Mouse (Mus musculus): Measurements from ENCODE around the gene Pdia6.

Gene Pdia6

DNA sequence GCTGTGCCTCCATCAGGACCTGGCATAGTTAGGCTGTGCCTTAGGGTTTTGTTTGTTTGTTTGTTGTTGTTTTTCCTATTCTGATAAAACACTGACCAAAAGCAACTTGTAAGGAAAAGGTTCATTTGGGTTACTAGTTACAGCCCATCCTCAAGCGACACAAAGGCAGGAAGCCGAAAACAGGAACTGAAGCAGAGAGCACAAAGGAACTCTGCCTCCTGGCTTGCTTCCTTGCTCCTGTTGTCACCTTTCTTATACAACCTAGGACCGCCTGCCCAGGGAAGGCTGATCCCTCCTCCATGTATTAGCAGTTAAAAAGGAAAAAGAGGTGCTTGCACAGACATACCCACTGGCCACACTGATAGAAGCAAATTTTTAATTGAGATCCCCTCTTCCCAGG is 2.5 kb upstream of the Pdia6 start:
- no peak for DNase-seq (ENCODE audit: low spot score in 2 of 2)

- DNase-seq (ENCODE audit: low spot score in 2 of 2): no peak
Observed at GRCm38 (mm10) chr12:17264826-17265225, 1.5 kb upstream of the Pdia6 start.

DNA sequence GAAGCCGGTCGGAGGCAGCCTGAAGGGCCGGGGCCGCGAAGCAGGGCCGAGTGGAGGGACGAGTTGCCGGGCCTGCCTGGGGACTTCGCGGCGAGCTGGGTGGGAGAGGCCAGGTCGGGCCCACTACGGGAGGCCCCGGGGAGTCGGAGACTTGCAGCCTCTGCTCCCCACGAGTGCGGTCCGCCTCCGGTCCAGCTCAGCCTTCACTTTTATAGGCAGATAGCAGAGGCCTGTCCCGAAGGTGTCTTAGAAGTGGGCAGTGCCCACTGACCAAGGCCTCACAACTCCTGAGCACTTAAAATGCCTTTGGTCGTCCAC is 287 bp downstream of the Pdia6 start:
- no peak for DNase-seq (ENCODE audit: low spot score in 2 of 2)

DNA sequence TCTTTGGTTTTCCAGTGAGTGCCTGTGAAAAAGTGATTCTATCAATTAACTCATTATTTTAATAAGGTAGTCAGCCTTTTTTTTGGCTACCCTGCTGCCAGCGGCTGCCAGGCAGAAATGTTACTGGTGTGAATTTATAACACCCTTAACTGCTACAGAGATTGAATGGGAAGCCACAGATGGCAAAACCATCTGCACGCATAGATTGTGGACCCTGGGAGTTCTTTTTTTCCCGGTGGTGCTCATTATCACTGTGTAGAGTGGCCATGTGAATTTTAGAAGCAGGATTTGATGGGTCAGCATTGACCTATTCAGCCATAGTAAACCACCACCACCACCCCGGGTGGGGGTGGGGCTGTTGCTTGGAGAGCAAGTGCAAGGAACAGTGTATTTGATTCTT is 971 bp downstream of the Pdia6 start:
- DNase-seq (ENCODE audit: low spot score in 2 of 2): no peak

DNA sequence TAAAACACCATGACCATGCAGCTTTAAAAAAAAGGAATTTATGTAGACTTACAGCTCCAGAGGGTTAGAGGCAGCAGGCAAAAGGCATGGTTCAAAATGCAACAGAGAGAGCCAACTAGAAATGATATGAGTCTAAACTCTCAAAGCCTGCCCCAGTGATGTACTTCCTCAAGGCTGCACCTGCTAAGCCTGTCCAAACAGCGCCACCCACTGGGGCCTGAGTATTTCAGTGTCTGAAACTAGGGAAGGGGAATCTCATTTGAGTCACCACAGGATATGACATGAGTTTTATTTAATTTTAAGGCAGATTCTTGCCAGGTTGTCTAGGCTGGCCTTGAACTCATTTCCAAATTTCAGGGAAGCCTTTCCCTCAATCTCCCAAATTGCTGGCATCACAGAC is 4.9 kb downstream of the Pdia6 start:
- no peak for DNase-seq (ENCODE audit: low spot score in 2 of 2)

DNA sequence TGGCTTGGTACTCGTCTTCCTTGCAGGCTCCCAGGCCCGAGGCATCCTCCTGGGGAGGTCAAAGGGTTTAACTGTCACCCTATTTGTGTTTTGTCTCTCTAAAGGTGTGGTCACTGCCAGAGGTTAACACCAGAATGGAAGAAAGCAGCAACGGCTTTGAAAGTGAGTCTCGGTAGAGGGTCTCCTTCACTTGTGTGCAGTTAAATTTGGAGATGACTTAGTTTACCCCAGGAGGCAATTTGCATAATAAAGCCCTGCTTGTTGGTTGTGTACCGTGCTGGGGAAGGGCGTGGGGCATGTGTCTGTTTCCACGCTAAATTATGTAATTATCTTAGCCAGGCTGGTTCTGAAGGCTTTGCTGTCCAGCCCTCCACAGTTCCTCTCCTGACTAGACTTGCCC is 7.5 kb downstream of the Pdia6 start:
- DNase-seq (ENCODE audit: low spot score in 2 of 2): no peak

GRCm38 (mm10) chr12:17288496-17288895 is 22.2 kb downstream of the Pdia6 start:
- no peak for DNase-seq (ENCODE audit: low spot score in 2 of 2)

DNA sequence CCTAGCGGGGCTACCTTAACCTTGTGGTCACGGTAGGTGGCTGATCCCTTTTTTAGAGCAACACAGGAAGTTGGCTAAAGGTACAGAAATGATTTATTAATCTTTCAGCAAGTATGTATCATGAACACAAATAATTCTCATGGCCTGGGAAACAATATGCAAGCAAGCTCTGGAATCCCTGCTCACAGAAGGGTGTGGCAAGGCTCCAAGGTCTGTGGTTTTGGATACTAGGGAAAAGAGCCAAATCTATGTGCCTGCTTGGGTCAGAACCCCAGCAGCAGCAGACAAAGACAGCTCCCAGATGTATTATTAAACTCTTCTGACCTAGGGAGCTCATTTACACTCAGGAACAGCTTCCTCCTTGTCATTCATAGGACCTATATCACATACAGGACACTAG is 22.7 kb downstream of the Pdia6 start:
- DNase-seq (ENCODE audit: low spot score in 2 of 2): no peak

DNA sequence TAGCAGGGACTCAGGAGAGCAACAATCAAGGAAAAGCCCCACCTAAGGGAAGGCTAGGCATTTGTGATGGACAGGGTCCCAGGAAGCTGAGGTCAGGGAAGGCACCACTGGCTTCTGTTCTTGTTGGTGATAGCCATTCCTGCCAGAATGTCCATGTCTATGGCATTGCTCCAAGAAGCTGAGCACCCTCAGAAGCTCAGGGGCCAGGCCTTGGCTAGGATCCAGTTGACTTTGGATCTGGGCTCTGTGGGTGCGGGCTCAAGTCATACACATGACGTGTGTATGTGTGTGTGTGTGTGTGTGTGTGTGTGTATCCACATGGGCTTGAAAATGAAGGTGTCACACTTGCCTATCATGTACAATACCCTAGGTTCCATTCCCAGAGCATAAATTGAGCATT is 23.6 kb downstream of the Pdia6 start:
- DNase-seq (ENCODE audit: low spot score in 2 of 2): no peak

DNA sequence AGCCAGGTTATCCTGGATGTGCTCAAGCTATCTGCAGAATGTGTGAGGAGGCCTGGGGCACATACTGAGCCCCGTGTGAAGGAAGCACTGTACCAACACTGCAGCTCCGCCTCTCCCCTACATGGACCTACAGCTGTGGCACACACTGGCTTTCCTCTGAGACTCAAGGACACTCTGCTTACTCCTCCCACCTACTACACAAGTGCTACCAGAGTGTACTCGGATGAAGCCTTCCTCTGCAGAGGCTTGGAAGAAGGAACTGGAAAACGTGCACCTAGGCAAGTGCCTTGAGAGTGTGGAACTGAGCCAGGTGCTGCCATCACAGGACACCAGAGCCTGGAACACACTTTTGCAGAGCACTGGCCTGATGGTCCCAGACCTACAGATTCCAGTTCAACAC is 24.2 kb downstream of the Pdia6 start:
- DNase-seq (ENCODE audit: low spot score in 2 of 2): no peak

- no peak for DNase-seq (ENCODE audit: low spot score in 2 of 2)
Observed at GRCm38 (mm10) chr12:17296899-17297298, 30.6 kb downstream of the Pdia6 start.

DNA sequence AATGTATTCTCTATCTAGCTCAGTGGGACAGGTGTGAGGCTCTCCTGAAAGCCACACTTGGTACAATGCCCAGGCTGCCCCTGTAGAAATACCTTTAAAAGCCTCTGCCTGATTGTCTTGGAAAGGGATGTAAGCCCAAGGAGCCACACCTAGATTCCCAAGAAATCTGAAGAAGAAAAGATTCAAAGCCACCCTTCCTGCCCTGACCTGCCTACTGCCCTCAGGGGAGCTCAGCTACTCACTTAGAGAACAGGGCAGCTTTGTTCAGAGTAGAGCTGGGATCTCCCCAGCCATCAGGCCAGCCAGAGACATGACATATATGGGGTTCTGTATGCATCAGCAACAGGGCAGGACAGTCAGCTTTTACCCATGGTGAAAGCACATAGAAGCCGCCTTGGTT is 33.6 kb downstream of the Pdia6 start:
- no peak for DNase-seq (ENCODE audit: low spot score in 2 of 2)

- DNase-seq (ENCODE audit: low spot score in 2 of 2): peak in 1 of 2 experiments; percentile 75
Observed at GRCm38 (mm10) chr12:17305445-17305844, 39.1 kb downstream of the Pdia6 start.

DNA sequence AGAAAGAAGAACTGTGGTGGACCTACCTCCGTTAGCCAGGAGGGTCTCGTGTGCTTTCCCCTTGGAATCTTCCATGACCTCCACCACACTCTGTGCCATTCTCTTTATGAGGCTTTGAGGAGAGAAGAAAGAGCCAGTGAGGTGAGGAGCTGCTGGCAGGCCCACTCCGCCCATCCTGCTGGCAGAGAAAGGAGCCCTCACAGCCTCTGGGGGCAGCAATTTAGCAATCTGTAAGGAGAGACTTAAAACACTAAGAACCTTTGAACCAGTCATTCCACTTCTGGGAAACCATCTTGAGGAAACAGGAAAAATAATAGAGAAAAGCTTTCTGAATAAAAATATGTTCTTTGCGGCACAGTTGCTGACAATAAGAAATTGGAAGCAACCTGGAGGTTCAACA is 41.9 kb downstream of the Pdia6 start:
- peak in 1 of 2 experiments; percentile 11 for DNase-seq (ENCODE audit: low spot score in 2 of 2)

DNA sequence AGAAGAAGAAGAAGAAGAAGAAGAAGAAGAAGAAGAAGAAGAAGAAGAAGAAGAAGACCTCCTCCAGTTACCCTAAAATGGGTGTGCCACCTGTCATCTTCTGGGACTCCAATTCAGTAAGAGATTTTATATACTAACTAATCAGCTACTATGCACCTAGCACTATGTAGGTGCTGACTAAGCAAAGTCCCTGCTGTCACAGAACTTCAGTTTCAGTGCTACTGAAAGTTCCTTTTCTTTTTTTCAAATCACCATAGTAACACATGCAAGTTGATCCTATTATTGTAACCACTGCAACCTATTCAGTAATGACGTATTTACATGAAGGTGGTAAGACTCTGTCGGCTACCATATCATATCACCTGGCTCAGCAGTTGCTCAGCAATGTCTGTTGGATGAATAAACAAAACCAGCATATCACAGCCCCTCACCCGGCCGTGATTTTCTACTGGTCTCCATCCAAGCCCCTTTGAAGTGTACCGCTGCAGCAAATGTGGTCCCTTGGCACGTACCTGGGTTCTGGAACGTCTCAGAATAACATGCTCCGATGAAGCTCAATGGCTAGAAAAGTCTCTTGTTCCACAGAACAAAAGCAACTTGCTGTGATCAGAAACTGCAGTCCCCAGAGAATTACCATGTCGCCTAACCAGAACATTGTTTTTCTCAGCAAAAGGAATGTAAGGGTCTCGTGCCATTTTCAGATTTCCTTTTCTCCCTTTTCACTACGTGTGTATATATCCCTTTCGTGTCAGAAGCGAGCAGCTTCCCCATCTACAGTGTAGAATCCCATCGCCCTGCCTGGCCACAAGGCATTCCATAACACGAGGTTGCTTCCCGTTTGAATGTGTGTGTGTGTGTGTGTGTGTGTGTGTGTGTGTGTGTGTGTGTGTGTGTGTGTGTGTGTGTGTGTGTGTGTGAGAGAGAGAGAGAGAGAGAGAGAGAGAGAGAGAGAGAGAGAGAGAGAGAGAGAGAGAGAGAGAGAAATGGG is 44.8 kb downstream of the Pdia6 start:
- no peak for DNase-seq (ENCODE audit: low spot score in 2 of 2)

- DNase-seq (ENCODE audit: low spot score in 2 of 2): no peak
Observed at GRCm38 (mm10) chr12:17316096-17316495, 49.8 kb downstream of the Pdia6 start.

DNA sequence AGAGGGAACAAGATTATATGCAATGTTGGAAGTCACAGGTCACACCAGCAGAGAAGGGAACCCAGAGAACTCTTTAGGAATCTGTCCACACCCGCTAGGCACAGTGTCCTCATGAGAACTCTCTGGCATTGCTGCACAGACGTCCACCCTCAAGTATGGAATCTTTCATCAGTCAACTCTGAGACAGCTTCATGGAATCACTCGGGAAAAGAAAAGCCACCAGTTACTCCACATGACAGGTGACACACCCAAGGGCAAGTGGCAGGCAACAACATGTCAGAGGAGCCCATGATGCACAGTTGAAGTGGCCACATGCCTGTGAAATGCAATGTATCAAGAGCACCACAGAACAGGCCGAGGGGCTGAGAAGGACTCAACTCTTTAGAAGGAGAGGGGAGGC is 51.6 kb downstream of the Pdia6 start:
- no peak for DNase-seq (ENCODE audit: low spot score in 2 of 2)

GRCm38 (mm10) chr12:17318453-17318852 is 52.1 kb downstream of the Pdia6 start:
- DNase-seq (ENCODE audit: low spot score in 2 of 2): no peak

GRCm38 (mm10) chr12:17324549-17325470 is 58.5 kb downstream of the Pdia6 start:
- peak; percentile 2 to 6 for DNase-seq (ENCODE audit: low spot score in 2 of 2)

- no peak for DNase-seq (ENCODE audit: low spot score in 2 of 2)
Observed at GRCm38 (mm10) chr12:17329259-17329658, 62.9 kb downstream of the Pdia6 start, which contains the start of gene Atp6v1c2. Atp6v1c2 (minus strand) TSS chr12:17329359.

DNA sequence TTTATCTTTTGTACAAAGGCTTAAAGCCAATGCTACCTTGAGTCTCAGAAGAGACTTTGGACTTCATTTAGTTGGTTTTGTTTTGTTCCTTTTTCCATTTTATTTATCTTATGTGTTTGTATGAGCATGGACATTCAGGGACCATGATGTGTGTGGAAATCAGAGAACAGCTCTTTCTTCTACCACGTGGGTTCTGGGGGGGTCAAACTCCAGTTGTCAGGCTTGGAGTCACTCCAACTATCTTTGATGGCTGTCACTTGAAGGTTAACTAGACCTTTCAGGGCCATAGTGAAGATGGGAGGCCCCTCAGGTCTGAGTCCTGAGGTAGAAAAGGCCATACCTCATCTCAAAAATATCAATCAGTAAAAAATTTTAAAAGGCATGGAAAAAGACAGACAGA is 67.1 kb downstream of the Pdia6 start:
- no peak for DNase-seq (ENCODE audit: low spot score in 2 of 2)
